Mouse (Mus musculus) macrophage (primary cell): ENCODE results near the gene March1. TPM values are rescaled to one million over a fixed set of nuclear protein-coding genes. Genes with fewer than 3 reads are reported as not detected.

Source experiments
- H3K27ac ChIP-seq: fragments of 350-480 bp; formaldehyde crosslinking; 2 replicates; pipeline ENCODE4 v1.9.0; 2021
- H3K36me3 ChIP-seq: fragments of 350-480 bp; formaldehyde crosslinking; 2 replicates; pipeline ENCODE4 v1.9.0; 2021; ENCODE audit errors: inconsistent target
- H3K4me3 ChIP-seq: fragments of 350-480 bp; formaldehyde crosslinking; 2 replicates; pipeline ENCODE4 v1.9.0; 2021; ENCODE audit errors: inconsistent target
- H3K79me2 ChIP-seq: fragments of 350-480 bp; formaldehyde crosslinking; 2 replicates; pipeline ENCODE4 v1.9.0; 2021; ENCODE audit errors: inconsistent target
- WGBS: methylation state at CpG from one replicate; pipeline ENCODE4 v1.1.7; 2026; ENCODE audit warnings: inconsistent platforms; ENCODE audit not compliant: missing documents; 5-methylcytosine and 5-hydroxymethylcytosine counted together
- polyA plus RNA-seq: library from polyadenylated mRNA; stranded (reverse); fragments of 250-400 nt; gene quantifications from 3 replicates; pipeline ENCODE4 v1.2.4, GENCODE M21; 2018; ENCODE audit warnings: inconsistent platforms

Gene March1
- polyA plus RNA-seq, 1 experiment from 2014 or later = 80.6 TPM

GRCm38 (mm10) chr8:66438468-66438867 lies 820.8 kb downstream of the March1 start:
- peaks cover 54% of the 10 kb centered on the region; the same call in 1 of the 2 replicates for H3K79me2 ChIP-seq
- 0 out of 2 replicates have a peak, but pooled peaks cover 4% of the 10 kb centered on the region for H3K36me3 ChIP-seq
- 38% methylated on average over 4 of the region's 4 CpGs for WGBS
- H3K27ac ChIP-seq = peak overlapping the region; percentile 76
- no peak overlapping the region for H3K4me3 ChIP-seq

GRCm38 (mm10) chr8:66441123-66441522 lies 823.4 kb downstream of the March1 start:
- 0 out of 2 replicates have a peak overlapping the region, but pooled peaks have one; percentile 76 for H3K27ac ChIP-seq

GRCm38 (mm10) chr8:66442778-66443177 lies 825.1 kb downstream of the March1 start:
- peaks cover 48% of the 10 kb centered on the region; the same call in 1 of the 2 replicates for H3K79me2 ChIP-seq
- WGBS = no CpG with 5 or more reads among the region's 1 CpGs
- no peak overlapping the region for H3K27ac ChIP-seq
- 0 out of 2 replicates have a peak, but pooled peaks cover 7% of the 10 kb centered on the region for H3K36me3 ChIP-seq
- no peak overlapping the region for H3K4me3 ChIP-seq

More at GRCm38 (mm10) chr8:66441123-66441522, 823.4 kb downstream of the March1 start:
- Histone ChIP-seq H3K4me3 (no peak overlapping the region), H3K79me2 (peaks cover 48% of the 10 kb centered on the region; the same call in 1 of the 2 replicates), H3K36me3 (no peaks in the 10 kb centered on the region)
- WGBS = 8% methylated on average over 1 of the region's 1 CpGs

GRCm38 (mm10) chr8:66444141-66444540 lies 826.4 kb downstream of the March1 start:
- peak overlapping the region; percentile 45 for H3K27ac ChIP-seq
- no peak overlapping the region for H3K4me3 ChIP-seq
- 0 out of 2 replicates have a peak, but pooled peaks cover 14% of the 10 kb centered on the region for H3K36me3 ChIP-seq
- 22% methylated on average over 5 of the region's 5 CpGs for WGBS
- peaks cover 45% of the 10 kb centered on the region; the same call in 1 of the 2 replicates for H3K79me2 ChIP-seq

- Histone ChIP-seq H3K36me3 (0 out of 2 replicates have a peak, but pooled peaks cover 14% of the 10 kb centered on the region), H3K27ac (no peak overlapping the region), H3K79me2 (peaks cover 35% of the 10 kb centered on the region; the same call in 1 of the 2 replicates), H3K4me3 (no peak overlapping the region)
- WGBS = 74% methylated on average over 3 of the region's 3 CpGs
Measured at GRCm38 (mm10) chr8:66445351-66445750, 827.7 kb downstream of the March1 start.

GRCm38 (mm10) chr8:66450691-66451090 lies 833.0 kb downstream of the March1 start:
- no peak overlapping the region for H3K27ac ChIP-seq
- peaks cover 27% of the 10 kb centered on the region; the same call in 1 of the 2 replicates for H3K36me3 ChIP-seq
- H3K79me2 ChIP-seq = no peaks in the 10 kb centered on the region; the same call in 1 of the 2 replicates
- WGBS = 20% methylated on average over 5 of the region's 5 CpGs
- no peak overlapping the region for H3K4me3 ChIP-seq

- no peak overlapping the region for H3K27ac ChIP-seq
- no peaks in the 10 kb centered on the region for H3K79me2 ChIP-seq
- no peak overlapping the region for H3K4me3 ChIP-seq
- H3K36me3 ChIP-seq = peaks cover 47% of the 10 kb centered on the region
Measured at GRCm38 (mm10) chr8:66457057-66457456, 839.4 kb downstream of the March1 start.

GRCm38 (mm10) chr8:66469821-66470220 lies 852.1 kb downstream of the March1 start:
- peaks cover 44% of the 10 kb centered on the region for H3K36me3 ChIP-seq
- no peaks in the 10 kb centered on the region for H3K79me2 ChIP-seq
- H3K27ac ChIP-seq = no peak overlapping the region
- 68% methylated on average over 3 of the region's 3 CpGs for WGBS
- no peak overlapping the region for H3K4me3 ChIP-seq

GRCm38 (mm10) chr8:66476880-66477279 lies 859.2 kb downstream of the March1 start:
- Histone ChIP-seq H3K4me3 (no peak overlapping the region), H3K79me2 (no peaks in the 10 kb centered on the region), H3K36me3 (peaks cover 29% of the 10 kb centered on the region), H3K27ac (no peak overlapping the region)
- WGBS = 89% methylated on average over 3 of the region's 3 CpGs

- Histone ChIP-seq H3K27ac (peak within 1 kb of the TSS; percentile 48), H3K79me2 (peaks cover 30% of the 10 kb centered on the region), H3K4me3 (peak within 1 kb of the TSS; percentile 85), H3K36me3 (peaks cover 4% of the 10 kb centered on the region; the same call in 1 of the 2 replicates)
- WGBS = under 1% methylated on average over 45 of the region's 45 CpGs
Measured at GRCm38 (mm10) chr8:66486084-66486763, 868.5 kb downstream of the March1 start, which contains the start of gene Tma16. Tma16 (minus strand) TSS chr8:66486530.

GRCm38 (mm10) chr8:66488556-66488955 lies 870.9 kb downstream of the March1 start:
- WGBS = 69% methylated on average over 3 of the region's 3 CpGs
- Histone ChIP-seq H3K36me3 (no peaks in the 10 kb centered on the region), H3K27ac (no peak overlapping the region), H3K79me2 (peaks cover 27% of the 10 kb centered on the region), H3K4me3 (no peak overlapping the region)

- H3K79me2 ChIP-seq = peaks cover 6% of the 10 kb centered on the region; the same call in 1 of the 2 replicates
- WGBS = 18% methylated on average over 4 of the region's 4 CpGs
- H3K27ac ChIP-seq = peak overlapping the region; percentile 24
- no peaks in the 10 kb centered on the region for H3K36me3 ChIP-seq
- H3K4me3 ChIP-seq = no peak overlapping the region
Measured at GRCm38 (mm10) chr8:66490624-66491023, 872.9 kb downstream of the March1 start.

- Histone ChIP-seq H3K36me3 (no peaks in the 10 kb centered on the region), H3K79me2 (no peaks in the 10 kb centered on the region), H3K4me3 (no peak overlapping the region), H3K27ac (no peak overlapping the region)
- 74% methylated on average over 2 of the region's 2 CpGs for WGBS
Measured at GRCm38 (mm10) chr8:66494496-66494895, 876.8 kb downstream of the March1 start.

GRCm38 (mm10) chr8:66495726-66496125 lies 878.0 kb downstream of the March1 start:
- 8% methylated on average over 8 of the region's 8 CpGs for WGBS
- no peak overlapping the region for H3K4me3 ChIP-seq

GRCm38 (mm10) chr8:66496998-66497577 lies 879.4 kb downstream of the March1 start:
- Histone ChIP-seq H3K4me3 (no peak overlapping the region), H3K36me3 (no peaks in the 10 kb centered on the region), H3K27ac (no peak overlapping the region), H3K79me2 (no peaks in the 10 kb centered on the region)
- 4% methylated on average over 4 of the region's 4 CpGs for WGBS

More at GRCm38 (mm10) chr8:66495726-66496125, 878.0 kb downstream of the March1 start:
- H3K79me2 ChIP-seq = no peaks in the 10 kb centered on the region
- H3K27ac ChIP-seq = no peak overlapping the region
- no peaks in the 10 kb centered on the region for H3K36me3 ChIP-seq
